Mouse (Mus musculus): ENCODE data around the gene Ogfod3. TPM values are rescaled to one million over a fixed set of nuclear protein-coding genes. Genes with fewer than 3 reads are reported as not detected.
A peak's percentile ranks its signal among the peaks of the same experiment; 100 is the strongest.

Gene Ogfod3
- polyA plus RNA-seq (2016; fragmentation: Nextera tagmentation; extraction: Ambion mirVana) = 23.0 and 25.1 TPM in 2 replicates

- Histone ChIP-seq H3K4me3 (peak within 1 kb of the TSS; percentile 76), H3K36me3 (replicated peaks) (peaks cover 21% of the 10 kb centered on the region), H3K9me3 (no peaks in the 10 kb centered on the region), H3K4me1 (peaks cover 17% of the 10 kb centered on the region), H3K27me3 (ENCODE audit: poor library complexity, severe bottlenecking) (no peaks in the 10 kb centered on the region), H3K27ac (peak within 1 kb of the TSS; percentile 95)
- WGBS = under 1% methylated on average over 70 of the region's 70 CpGs
- DNase-seq (ENCODE audit: extremely low spot score, low spot score) = peak; percentile 98
Measured at GRCm38 (mm10) chr11:121204161-121205006, at the start of gene Ogfod3, which contains the start of gene Hexdc. Ogfod3 (minus strand) TSS chr11:121204711. Hexdc (plus strand) TSS chr11:121204433.

DNA sequence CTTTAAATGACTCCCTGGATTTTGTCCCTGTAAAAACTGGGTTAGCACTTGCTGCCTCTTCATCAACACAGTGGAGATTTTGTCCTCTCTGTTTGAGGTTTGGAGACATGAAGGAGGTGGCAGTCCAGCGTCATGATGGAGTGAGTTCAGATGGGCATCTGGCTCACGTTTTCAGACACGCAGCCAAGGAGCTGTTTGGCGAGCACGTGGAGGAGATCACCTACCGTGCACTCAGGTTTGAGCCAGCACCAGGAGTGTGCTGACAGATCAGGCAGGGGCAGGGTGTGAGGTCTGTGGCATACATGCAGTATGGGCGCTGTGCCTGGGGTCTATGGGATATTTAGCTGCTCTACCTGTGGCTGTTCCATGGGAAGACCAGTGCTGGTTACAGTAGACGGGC is 45.7 kb upstream of the Ogfod3 start:
- Histone ChIP-seq H3K36me3 (replicated peaks) (peaks cover 98% of the 10 kb centered on the region), H3K27ac (no peak overlapping the region), H3K9me3 (no peaks in the 10 kb centered on the region), H3K27me3 (ENCODE audit: poor library complexity, severe bottlenecking) (no peaks in the 10 kb centered on the region), H3K4me3 (no peak overlapping the region), H3K4me1 (no peaks in the 10 kb centered on the region)
- 94% methylated on average over 8 of the region's 8 CpGs for WGBS
- no peak for DNase-seq (ENCODE audit: extremely low spot score, low spot score)

DNA sequence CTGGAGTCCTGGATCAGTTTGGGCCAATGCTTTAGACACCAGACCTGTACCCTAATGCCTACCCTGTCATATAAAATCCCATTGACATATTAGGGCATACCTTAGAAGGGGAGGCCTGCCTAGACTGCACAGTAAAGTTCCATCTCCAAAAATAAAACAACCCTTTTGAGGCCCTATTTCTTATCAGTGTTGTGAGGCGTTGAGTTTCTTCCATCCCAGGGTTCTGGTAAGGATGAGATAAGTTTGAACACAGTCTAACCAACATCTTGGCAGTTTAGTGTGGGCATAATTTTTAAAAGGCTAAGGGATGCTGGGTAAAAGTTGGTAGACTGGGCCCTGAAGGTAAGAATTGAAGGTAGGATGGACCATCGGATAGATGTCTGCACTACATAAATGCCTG is 35.2 kb upstream of the Ogfod3 start:
- peaks cover 30% of the 10 kb centered on the region for H3K4me1 ChIP-seq
- H3K4me3 ChIP-seq = no peak overlapping the region
- H3K9me3 ChIP-seq = no peaks in the 10 kb centered on the region
- no peaks in the 10 kb centered on the region for H3K27me3 ChIP-seq (ENCODE audit: poor library complexity, severe bottlenecking)
- no peak for DNase-seq (ENCODE audit: extremely low spot score, low spot score)
- 95% methylated on average over 2 of the region's 2 CpGs for WGBS
- H3K36me3 ChIP-seq (replicated peaks) = peaks cover 58% of the 10 kb centered on the region
- H3K27ac ChIP-seq = no peak overlapping the region

DNA sequence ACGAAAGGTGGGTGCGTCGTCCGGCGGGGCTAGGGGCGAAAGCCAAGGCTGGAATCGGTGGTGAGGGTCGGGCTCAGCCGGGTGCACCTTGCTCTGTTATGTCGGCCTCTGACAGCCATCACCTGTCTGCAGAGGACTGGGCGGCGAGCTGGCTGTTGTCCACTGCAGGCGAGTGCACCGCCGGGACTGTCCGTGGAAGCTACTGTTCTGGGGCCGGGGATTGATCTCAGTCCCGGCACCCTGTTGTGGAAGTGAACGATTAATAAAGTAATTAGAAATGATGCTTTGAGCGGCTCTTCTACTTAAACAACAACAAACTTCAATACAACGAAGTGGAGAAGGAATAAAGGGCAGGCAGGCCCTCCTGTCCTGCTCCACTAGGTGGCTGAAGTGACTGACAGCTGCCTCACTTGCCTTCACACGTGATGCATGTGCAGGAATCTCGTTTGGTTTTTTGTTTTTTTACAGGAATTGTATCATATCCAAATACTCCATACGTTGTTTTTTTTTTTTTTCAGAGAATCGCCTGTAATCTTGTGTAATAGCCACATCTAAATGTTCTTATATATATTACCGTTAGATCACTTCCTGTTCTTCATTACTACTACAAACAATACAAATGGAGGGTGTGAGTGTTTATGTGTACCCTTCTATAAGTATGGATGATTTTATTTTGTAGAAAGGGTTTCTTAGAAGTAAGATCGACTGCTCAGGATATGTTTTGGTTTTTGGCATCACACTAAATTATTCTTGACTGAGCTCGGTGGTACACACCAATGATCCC is 33.0 kb upstream of the Ogfod3 start:
- H3K9me3 ChIP-seq = no peaks in the 10 kb centered on the region
- H3K4me3 ChIP-seq = peak overlapping the region; percentile 78
- DNase-seq (ENCODE audit: extremely low spot score, low spot score) = no peak
- H3K4me1 ChIP-seq = peaks cover 33% of the 10 kb centered on the region
- WGBS = 7% methylated on average over 28 of the region's 28 CpGs
- H3K27me3 ChIP-seq (ENCODE audit: poor library complexity, severe bottlenecking) = no peaks in the 10 kb centered on the region
- peak overlapping the region; percentile 99 for H3K27ac ChIP-seq
- H3K36me3 ChIP-seq (replicated peaks) = peaks cover 38% of the 10 kb centered on the region

GRCm38 (mm10) chr11:121236564-121237344 is 32.2 kb upstream of the Ogfod3 start, which contains the start of gene Narf:
Narf (plus strand) TSS chr11:121237253.
- WGBS = under 1% methylated on average over 50 of the region's 50 CpGs

DNA sequence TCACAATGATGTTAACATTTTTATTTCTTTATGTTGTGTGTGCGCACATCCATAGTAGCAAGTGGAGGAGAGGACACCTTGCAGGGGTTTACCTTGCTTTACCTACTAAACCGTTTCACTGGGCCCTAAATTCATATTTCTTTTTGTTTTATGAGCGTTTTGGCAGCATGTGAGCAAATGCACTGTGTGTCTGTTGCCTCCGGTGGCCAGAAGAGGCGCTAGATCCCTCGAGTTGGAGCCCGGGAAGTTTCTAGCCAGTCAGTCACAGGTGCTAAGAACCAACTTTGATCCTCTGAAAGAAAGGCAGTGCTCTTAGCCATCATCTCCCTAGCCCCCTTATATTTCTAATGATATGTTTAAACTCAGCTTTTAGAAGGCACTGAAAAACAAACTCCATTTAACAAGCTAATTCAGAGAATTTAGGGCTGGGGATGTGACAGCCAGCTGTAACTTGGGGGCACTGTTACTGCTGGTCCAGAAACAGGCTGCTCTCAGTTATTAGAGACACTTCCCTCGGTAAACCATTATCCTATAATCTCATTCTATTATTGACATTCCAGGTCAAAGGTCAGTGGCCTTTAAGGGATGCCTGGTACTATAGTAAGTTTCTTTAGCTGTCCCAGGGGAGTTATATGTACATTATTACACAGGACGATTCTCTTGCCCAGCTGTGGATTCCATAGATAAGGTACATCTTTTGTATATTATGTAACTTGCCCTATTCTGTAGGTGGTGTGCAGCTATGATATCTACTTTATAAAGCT is 31.1 kb upstream of the Ogfod3 start:
- peak overlapping the region; percentile 78 for H3K4me3 ChIP-seq
- H3K27ac ChIP-seq = peak overlapping the region; percentile 99
- H3K4me1 ChIP-seq = peaks cover 33% of the 10 kb centered on the region
- no peaks in the 10 kb centered on the region for H3K9me3 ChIP-seq
- H3K27me3 ChIP-seq (ENCODE audit: poor library complexity, severe bottlenecking) = no peaks in the 10 kb centered on the region
- 28% methylated on average over 9 of the region's 9 CpGs for WGBS
- DNase-seq (ENCODE audit: extremely low spot score, low spot score) = peak; percentile 37
- peaks cover 20% of the 10 kb centered on the region for H3K36me3 ChIP-seq (replicated peaks)

More at GRCm38 (mm10) chr11:121236564-121237344, 32.2 kb upstream of the Ogfod3 start, which contains the start of gene Narf:
- Histone ChIP-seq H3K9me3 (no peaks in the 10 kb centered on the region), H3K27me3 (ENCODE audit: poor library complexity, severe bottlenecking) (no peaks in the 10 kb centered on the region), H3K4me1 (peaks cover 33% of the 10 kb centered on the region), H3K27ac (peak within 1 kb of the TSS; percentile 99), H3K36me3 (replicated peaks) (peaks cover 30% of the 10 kb centered on the region), H3K4me3 (peak within 1 kb of the TSS; percentile 78)
- DNase-seq (ENCODE audit: extremely low spot score, low spot score) = peak; percentile 98

- Histone ChIP-seq H3K9me3 (no peaks in the 10 kb centered on the region), H3K27me3 (ENCODE audit: poor library complexity, severe bottlenecking) (no peaks in the 10 kb centered on the region), H3K36me3 (replicated peaks) (0 out of 2 replicates have a peak, but pooled peaks cover 1% of the 10 kb centered on the region), H3K4me3 (no peak overlapping the region), H3K4me1 (peaks cover 40% of the 10 kb centered on the region), H3K27ac (no peak overlapping the region)
- WGBS = 37% methylated on average over 4 of the region's 4 CpGs
- DNase-seq (ENCODE audit: extremely low spot score, low spot score) = no peak
Measured at GRCm38 (mm10) chr11:121232706-121233105, 28.2 kb upstream of the Ogfod3 start.

DNA sequence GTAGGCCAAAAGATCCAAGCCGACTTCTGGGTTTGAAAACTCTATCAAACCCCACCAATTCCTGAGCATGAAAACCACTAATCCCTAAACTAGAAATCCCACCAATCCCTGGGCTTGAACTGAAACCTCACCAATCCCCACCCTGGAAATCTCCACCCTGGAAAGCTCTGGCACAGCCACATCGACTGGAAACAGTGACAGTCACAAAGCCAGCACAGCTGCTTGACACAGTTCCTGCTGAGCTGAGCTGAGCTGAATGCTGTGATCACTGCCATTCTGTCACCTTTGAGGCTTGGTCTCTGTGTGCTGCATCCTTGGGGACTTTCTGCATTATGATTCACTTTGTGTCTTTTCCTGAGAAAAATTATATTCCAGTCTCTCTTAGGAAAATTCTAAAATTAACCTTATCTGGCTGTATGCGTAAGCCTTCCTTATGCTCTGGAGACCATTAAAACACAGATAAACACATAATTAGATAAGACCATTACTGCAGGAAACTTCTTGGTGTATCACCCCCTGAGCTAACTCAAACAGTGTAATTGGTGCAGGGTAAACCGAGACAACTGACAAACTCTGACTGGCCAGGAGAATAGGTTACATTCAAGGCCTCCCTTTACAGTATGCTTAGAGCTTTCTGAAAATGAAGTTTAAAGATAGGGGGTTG is 27.2 kb upstream of the Ogfod3 start:
- no peak overlapping the region for H3K4me3 ChIP-seq
- no peaks in the 10 kb centered on the region for H3K9me3 ChIP-seq
- peaks cover 10% of the 10 kb centered on the region for H3K36me3 ChIP-seq (replicated peaks)
- DNase-seq (ENCODE audit: extremely low spot score, low spot score) = no peak
- H3K27me3 ChIP-seq (ENCODE audit: poor library complexity, severe bottlenecking) = no peaks in the 10 kb centered on the region
- no peak overlapping the region for H3K27ac ChIP-seq
- H3K4me1 ChIP-seq = peaks cover 44% of the 10 kb centered on the region
- WGBS = 56% methylated on average over 4 of the region's 4 CpGs

DNA sequence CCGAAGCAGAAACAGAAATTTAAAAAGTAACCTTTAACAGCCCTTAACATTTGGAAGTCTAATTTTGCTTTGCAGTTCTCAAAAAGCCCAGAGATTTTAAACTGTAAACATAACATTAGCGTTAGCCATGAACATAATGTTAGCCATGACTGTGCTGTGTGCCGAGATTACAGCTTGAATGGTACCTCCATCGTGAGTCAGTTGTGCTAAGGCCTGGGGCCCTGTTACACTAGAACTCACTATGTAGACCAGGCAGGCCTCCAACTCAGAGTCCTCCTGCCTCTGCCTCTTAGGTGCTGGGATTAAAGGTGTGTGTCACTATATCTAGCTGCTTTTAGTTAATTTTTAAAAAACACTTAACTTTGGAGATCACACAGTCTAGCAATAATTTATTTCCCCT is 26.7 kb upstream of the Ogfod3 start:
- 81% methylated on average over 4 of the region's 4 CpGs for WGBS
- Histone ChIP-seq H3K36me3 (replicated peaks) (peaks cover 15% of the 10 kb centered on the region), H3K27ac (no peak overlapping the region), H3K27me3 (ENCODE audit: poor library complexity, severe bottlenecking) (no peaks in the 10 kb centered on the region), H3K9me3 (no peaks in the 10 kb centered on the region), H3K4me3 (no peak overlapping the region), H3K4me1 (peaks cover 40% of the 10 kb centered on the region)
- no peak for DNase-seq (ENCODE audit: extremely low spot score, low spot score)

DNA sequence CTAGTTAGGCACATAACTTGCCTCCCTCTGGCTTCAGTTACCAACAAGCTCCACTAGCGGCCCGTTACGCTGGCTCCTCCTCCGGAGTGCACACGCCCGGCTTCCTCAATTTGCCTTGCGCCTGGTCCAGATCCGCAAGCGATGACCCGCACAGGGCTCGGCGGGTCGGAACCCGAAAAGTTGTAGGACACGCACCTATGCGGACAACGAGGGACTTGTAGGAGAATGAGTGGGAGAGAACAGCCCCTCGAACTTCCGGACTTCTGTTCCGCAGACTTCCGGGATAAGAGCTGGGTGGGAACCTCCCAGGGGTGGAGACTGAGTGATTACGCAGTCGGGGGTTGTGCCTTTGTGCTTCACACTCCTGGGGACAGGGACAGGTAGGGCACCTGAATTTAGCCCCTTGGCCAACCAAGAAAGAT is 24.5 kb upstream of the Ogfod3 start, which contains the start of gene Cybc1:
TSS of gene Cybc1 (minus strand) at position 305 of the 422 bp plus-strand sequence.
- Histone ChIP-seq H3K36me3 (replicated peaks) (peaks cover 37% of the 10 kb centered on the region), H3K27ac (peak within 1 kb of the TSS; percentile 86), H3K9me3 (no peaks in the 10 kb centered on the region), H3K4me1 (peaks cover 30% of the 10 kb centered on the region), H3K4me3 (peak within 1 kb of the TSS; percentile 78), H3K27me3 (ENCODE audit: poor library complexity, severe bottlenecking) (no peaks in the 10 kb centered on the region)
- peak; percentile 77 for DNase-seq (ENCODE audit: extremely low spot score, low spot score)
- WGBS = 0% methylated on average over 23 of the region's 23 CpGs
